Mouse (Mus musculus): ENCODE results near the gene Tmem171.

DNA sequence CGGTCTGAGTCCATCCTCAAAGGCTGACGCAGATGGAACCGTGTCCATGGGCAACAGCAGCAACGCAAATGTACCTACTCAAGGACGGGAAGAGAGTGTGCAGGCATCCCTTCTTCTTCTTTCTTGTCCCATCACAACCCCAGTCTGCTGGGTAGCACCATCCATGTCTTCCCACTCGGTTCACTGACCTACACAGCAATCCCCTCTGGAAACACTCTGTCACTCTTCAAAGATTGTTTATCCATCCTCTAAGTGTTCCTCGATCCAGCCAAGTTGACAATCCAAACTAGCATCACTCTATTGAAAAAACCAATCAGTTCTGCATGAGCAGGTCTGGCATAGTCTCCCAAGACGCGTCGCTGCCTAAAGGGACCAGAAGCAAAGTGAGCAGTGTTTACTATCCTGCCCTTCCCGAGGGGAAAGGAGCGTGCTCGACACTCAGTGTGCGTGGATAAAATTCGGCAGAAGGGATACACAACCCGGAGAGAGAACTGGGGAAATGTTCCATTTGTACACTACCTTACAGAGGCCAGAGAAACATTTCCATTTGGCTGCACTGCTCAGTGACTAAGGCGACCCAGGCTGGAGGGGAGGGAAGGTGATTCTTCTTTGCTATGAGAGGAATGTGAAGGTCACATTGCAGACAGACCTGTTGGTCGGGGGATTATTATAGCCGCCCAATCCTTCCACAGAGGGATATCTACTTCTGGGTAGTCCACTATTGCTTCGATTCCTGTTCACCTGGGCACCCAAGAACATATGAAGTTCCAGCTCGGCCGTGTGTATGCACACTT, 46.7 kb downstream of the Tmem171 start:
- no peak for TF ChIP-seq POLR2A (IDR thresholded peaks at IDR 0.05; ENCODE audit: insufficient read depth, low read depth, low read length)
- TF ChIP-seq CTCF (IDR thresholded peaks at IDR 0.05; ENCODE audit: insufficient read depth, low read depth, low read length): no peak
